Mouse (Mus musculus): ENCODE measurements around the gene Pecam1.
"Not testable (repeated sequence)": the region's sequence is repeated elsewhere in the genome, so short reads cannot be mapped to it uniquely, and the experiment has no call there.

Pecam1 gene

DNA sequence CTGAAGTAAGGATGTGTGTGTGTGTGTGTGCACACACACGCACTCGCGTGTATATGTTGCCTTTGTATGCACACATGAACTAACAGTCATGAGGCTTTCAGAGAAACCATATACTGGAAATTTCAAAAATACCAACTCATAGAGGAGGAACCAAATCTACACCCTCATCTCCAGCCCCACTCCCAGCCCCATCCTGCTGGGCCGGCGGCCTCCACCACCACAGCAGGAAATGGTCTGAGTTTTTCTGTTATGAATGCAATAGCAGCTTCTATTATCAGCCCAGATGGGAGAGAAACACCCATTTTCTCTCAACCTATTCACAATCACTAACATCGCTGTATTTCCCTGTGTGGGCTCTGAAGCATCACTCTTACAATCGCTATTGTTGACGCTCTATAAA is 128.4 kb downstream of the Pecam1 start:
- no peak for DNase-seq

DNA sequence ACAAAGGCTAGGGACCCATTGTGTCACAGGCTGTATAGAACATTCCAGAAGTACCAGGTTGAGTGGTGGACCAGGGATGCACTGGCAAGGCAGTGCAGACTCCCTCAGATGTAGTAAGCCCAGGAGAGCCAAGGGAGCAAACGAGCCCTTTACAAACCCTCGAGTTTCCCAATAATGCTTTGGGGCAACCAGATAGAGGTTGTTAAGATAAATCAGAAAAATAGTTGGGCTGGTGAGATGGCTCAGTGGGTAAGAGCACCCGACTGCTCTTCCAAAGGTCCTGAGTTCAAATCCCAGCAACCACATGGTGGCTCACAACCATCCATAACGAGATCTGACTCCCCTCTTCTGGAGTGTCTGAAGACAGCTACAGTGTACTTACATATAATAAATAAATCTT is 131.7 kb downstream of the Pecam1 start:
- not testable (repeated sequence) for DNase-seq

DNA sequence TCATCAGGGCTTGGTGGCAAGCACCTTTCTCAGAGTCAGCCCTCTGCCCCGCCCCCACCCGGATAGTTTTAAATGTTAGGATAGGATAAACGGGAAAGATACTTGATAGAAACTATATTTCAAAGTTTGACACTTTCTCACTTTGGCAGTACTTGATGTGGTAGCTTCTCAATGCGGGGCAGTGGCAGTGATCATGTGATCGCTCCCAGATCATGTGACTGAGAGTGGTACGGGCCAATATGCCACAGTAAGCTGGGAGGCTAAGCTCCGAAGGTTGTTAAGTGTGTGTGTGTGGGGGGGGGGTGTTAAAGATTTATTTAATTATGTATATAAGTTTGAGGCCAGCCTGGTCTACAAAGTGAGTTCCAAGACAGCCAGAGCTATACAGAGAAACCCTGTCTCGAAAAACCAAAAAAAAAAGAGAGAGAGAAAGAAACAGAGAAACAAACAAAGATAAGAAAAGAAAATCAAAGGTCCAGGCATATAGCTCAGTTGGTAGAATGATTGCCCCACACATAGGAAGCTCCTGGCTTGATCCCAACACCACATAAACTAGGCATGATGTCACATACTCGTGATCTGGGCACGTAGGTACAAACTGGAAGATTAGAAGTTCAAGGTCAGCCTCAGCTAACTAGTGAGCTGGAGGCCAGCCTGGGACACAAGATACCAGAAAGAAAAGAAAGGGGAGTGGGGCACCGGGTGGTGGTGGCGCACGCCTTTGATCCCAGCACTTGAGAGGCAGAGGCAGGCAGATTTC is 132.4 kb downstream of the Pecam1 start:
- DNase-seq: no peak

DNA sequence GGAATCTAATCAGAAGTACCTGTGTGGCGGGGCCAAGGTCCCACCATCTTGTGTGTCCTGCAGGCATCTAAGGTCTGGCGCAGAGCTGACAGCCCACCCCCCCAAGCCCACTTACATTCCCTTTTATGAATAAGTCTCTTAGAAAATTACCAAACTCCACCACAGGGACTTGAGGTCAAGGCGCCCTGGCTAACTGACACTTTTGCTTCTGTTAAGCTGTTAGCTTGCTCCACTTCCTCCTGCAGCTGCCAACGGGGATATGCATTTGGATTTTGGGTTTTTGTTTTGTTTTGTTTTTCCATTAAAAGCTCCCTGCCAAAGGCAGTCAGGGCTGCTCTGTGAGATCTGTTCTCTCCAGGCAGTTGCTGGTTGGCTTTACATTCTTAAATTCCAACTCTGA is 134.9 kb downstream of the Pecam1 start:
- DNase-seq: no peak

DNA sequence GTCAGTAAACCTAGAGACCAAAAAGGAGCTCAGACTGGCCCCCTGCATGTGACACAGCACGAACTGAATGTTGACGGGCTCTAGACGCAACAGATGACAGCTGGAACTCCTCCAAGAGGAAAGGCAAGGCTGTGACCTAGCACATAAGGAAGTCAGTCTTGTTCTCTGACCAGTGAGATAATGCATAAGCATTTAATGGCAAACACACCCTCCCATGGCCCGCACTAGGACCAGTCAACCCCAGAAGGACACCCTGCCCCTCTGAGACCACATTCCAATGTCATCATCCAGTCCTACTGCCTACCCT is 136.1 kb downstream of the Pecam1 start:
- no peak for DNase-seq

DNA sequence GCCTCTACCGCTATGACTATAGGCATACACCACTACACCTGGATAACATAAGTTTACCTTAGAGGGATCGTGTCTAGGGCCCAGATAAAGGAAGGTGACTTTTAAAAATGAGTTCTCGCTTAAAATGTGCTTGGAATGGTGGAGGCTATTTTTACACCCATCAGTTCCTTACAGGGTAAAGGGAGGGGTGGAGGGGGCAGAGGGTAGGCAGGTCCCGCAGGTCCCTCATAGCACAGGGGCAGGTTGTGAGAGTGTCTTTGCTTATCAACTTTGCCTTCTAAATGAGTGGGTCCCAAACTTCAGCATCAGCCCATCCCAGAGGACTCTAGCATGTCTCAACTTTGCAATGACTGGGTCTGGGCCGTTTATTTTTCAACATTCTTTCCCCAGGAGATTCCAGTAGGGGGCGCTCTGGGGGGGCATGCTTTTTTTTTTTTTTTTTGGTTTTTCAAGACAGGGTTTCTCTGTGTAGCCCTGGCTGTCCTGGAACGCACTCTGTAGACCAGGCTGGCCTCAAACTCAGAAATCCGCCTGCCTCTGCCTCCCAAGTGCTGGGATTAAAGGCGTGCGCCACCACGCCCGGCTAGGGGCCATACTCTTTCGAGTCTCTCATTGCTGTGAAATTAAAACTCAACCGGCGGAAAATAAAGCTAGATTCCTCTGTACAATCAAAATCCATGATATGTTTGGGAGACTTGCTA is 136.6 kb downstream of the Pecam1 start:
- DNase-seq: peak in 1 of 2 experiments; percentile 22

DNA sequence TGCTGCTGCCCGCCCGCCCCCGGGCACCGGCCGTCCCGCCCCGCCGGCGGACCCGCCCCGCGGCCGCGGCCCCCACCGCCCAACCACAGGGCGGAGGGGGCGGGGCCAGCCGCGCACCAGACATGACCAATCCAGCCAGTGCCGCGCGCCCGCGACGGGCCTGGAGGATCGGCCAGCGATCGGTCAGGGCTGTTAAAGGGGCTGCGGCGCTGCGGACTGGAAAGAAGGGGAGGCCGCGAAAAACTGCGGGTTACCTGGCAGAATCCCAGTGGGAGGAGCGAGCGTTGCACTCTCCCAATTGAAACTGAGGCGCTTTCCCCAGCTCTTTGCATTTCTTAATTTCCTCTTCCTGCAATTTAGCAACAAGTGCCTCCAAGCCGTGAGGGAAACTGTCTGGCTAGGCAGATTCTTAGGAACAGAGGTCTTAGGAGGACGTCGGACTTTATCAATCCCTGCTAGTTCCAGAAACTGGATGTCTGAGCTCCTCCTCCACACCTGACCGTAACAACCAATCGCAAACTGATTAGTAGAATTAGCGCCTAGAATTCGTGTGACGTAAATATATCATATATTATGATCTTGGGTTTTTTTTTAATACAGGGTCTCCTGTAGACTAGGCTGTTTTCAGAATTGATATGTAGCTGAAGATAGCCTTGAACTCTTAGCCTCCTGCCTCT is 137.3 kb downstream of the Pecam1 start, which contains the start of gene Tex2:
Gene Tex2, minus strand, starts transcription at position 463 of the 677 bp plus-strand sequence.
- DNase-seq: peak; percentile 91 to 93

DNA sequence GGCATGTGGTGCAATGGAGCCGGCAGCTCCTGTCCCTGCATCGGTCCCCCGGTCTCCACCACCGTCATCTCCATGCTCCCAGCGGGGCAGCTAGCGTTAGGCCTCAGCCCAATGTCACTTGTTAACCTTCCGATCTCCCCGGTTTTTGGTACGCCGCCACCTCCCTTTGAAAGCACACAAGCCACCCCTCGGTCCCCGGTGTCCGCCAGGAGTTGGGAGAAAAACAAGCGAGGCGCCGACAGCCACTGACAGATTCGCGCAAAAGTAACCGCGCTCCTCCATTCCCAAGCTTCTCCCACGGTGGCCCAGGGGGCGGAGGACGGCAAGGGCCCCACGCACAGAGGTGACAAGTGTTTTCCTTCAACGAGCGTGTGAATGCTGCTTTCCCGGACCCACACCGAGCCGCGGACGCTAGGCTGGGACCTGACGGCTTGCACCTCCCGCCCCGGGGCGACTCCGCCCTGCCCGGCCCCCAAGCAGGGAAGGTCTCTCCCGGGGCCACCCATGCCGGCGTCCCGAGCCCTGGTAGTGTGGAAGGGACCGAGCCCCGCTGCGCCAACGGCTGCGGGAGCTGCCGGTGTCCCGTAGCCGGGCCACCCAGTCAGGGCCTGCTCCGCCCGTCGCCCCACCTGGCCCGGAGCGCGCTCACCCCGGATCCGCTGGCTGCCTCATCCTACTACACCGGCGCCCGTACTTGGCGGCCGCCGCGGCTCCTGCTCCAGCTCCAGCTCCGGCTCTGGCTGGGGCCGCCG is 138.0 kb downstream of the Pecam1 start:
- peak; percentile 25 to 41 for DNase-seq

DNA sequence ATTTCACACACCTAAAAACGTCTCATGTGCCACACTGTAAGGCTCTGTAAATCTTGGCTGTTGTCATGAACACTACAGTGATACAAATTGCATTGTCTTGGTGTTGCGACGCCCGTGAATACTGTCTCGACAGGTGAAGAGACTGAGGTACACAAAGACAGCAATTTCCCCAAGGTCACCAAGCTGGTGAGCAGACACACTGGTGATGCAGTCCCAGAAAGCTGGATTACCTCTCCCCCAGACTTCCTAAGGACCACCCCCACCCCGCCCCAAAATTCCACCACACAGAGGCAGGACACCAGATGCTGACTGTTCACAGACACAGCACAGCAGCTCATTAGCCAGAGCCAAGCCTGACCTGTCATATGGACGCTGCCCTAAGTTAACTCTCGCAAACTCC is 140.7 kb downstream of the Pecam1 start:
- no peak for DNase-seq

DNA sequence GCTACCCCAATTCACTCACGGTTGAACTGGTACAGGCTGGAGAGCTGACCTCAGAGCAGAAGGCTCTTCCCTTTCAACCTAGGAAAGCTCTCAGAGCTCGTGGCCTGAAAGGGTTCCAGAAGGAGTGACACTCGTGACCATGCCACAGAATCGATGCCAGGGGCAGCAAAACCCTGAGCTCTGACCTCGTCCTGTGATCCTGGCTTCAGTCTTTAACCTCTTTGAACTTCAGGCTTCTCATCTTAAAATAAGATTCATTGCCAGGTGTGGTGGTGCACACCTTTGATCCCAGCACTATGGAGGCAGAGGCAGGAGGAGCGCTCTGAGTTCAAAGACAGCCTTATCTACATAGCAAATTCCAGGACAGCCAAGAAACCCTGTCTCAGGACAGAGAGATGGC is 143.1 kb downstream of the Pecam1 start:
- no peak for DNase-seq

DNA sequence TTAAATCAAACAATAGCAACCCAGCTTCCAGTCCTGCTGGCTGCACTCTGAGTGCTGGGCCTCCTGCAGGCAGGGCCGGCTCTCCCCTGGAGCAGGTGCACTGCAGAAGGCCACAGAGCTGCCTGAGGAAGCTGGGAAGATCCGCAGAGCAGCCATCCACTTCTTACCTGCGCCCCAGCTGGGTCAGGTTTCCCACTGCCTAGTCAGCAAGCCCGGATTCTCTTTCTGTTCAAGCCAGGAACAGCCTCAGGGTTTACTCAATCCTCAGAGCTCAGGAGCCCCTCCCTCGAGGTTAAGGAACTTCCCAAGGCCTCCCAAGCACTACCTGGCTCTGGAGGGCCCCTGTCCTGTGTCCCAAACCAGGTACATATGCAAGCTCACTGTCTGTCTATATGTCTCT is 144.4 kb downstream of the Pecam1 start:
- no peak for DNase-seq

All from spleen, adult 18-20 months (tissue).